Mouse (Mus musculus): ENCODE data around the gene Urgcp. TPM values are rescaled to one million over a fixed set of nuclear protein-coding genes. Genes with fewer than 3 reads are reported as not detected.
A peak's percentile ranks its signal among the peaks of the same experiment; 100 is the strongest.

Gene Urgcp
- polyA plus RNA-seq, 2 experiments: 3.5 to 4.7 TPM

DNA sequence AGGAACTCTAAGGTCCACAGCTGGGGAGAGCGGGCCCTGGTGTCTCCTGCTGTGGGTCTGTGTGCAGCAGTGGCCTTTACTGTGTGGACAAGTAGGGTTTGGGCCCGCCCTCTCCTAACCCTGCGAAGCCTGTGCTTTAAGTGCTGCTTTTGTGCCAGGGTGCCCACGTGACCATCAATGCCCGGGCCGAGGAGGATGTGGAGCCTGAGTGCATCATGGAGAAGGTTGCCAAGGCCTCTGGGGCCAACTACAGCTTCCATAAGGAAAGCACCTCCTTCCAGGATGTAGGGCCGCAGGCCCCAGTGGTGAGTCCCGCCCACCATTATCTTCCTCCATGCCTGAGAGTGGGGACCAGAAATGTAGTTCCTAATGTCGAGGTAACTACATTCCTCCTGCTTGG, 33.1 kb upstream of the Urgcp start:
- Histone ChIP-seq H3K27ac (no peak overlapping the region), H3K36me3 (replicated peaks; ENCODE audit: control insufficient read depth, insufficient read depth, low read depth) (peaks cover 39% of the 10 kb centered on the region), H3K27me3 (ENCODE audit: control insufficient read depth, insufficient read depth, low read length) (no peaks in the 10 kb centered on the region), H3K4me2 (ENCODE audit: low read depth) (no peak overlapping the region), H3K9me3 (ENCODE audit: control insufficient read depth, low read length) (no peaks in the 10 kb centered on the region), H3K4me3 (ENCODE audit: insufficient read depth in 1 of 2, low read depth in 2 of 2, low read length in 2 of 2) (no peak overlapping the region), H3K4me1 (replicated peaks; ENCODE audit: control insufficient read depth in 2 of 2, insufficient read depth in 2 of 2, low read length in 1 of 2) (no peaks in the 10 kb centered on the region), H3K9ac (replicated peaks) (no peak overlapping the region)
- no peak for ATAC-seq (ENCODE audit: insufficient read depth)
- TF ChIP-seq CTCF (IDR thresholded peaks at IDR 0.05; ENCODE audit: low read depth): no peak
- TF ChIP-seq EP300 (IDR thresholded peaks at IDR 0.05; ENCODE audit: low read depth): no peak
- no peak for DNase-seq (ENCODE audit: low read depth in 3 of 3, low spot score in 3 of 3)
- 78% methylated on average over 9 of the region's 9 CpGs for WGBS (ENCODE audit: insufficient replicate concordance)

DNA sequence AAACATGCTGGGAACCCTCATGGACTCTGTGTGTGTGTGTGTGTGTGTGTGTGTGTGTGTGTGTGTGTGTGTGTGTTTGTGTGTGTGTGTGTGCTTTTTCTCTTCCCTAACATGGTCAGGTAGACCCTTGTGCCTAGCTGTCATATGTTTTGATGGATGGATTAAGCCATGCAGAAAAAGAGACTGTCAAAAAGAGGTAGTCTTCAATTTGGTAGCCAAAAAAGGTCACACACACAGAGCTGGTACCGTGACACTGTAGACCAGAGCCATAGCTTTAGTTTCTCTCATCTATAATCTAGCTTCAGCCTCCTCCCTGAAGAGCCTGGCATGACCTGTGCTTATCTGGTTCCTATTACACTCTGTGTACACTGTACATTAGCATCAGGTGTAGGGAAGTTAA, 28.3 kb upstream of the Urgcp start:
- no peak overlapping the region for H3K4me2 ChIP-seq (ENCODE audit: low read depth)
- no peak overlapping the region for H3K27ac ChIP-seq
- no peak overlapping the region for H3K4me3 ChIP-seq (ENCODE audit: insufficient read depth in 1 of 2, low read depth in 2 of 2, low read length in 2 of 2)
- TF ChIP-seq EP300 (IDR thresholded peaks at IDR 0.05; ENCODE audit: low read depth): no peak
- TF ChIP-seq CTCF (IDR thresholded peaks at IDR 0.05; ENCODE audit: low read depth): no peak
- peaks cover 17 to 22% of the 10 kb centered on the region in 2 experiments for H3K4me1 ChIP-seq (replicated peaks; ENCODE audit: control insufficient read depth in 2 of 2, insufficient read depth in 2 of 2, low read length in 1 of 2)
- no peak overlapping the region for H3K9ac ChIP-seq (replicated peaks)
- WGBS (ENCODE audit: insufficient replicate concordance): 100% methylated on average over 1 of the region's 1 CpGs
- DNase-seq (ENCODE audit: low read depth in 3 of 3, low spot score in 3 of 3) (no peak), ATAC-seq (ENCODE audit: insufficient read depth) (no peak)
- no peaks in the 10 kb centered on the region for H3K27me3 ChIP-seq (ENCODE audit: control insufficient read depth, insufficient read depth, low read length)
- no peaks in the 10 kb centered on the region for H3K9me3 ChIP-seq (ENCODE audit: control insufficient read depth, low read length)
- peaks cover 17% of the 10 kb centered on the region for H3K36me3 ChIP-seq (replicated peaks; ENCODE audit: control insufficient read depth, insufficient read depth, low read depth)

DNA sequence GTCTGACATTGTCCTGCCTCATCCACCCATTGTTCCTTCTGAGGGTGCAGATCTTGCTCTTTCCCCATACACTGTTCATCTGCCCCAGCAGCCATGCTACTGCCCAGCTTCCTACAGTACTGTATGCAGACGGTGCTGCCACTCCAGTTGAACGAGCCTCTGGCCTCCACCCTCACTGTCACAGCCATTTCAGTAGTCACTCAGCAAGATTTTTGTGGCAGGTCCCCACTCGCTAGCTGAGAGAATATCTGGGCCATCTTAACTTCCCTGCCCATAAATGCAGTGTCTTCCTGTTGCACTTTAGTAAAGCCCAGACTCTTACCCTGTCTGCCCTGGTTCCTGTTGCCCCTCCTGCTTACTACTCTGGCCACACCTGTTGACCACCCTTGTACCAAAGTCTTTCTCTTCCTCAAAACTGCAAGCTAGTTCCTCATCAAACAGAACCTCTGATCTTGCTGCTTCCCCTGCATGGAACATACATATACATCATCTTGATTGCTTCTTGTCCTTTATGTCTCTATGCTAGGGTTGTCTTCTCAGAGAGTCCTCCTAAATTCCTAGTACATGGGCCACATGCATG, 27.7 kb upstream of the Urgcp start:
- ATAC-seq (ENCODE audit: insufficient read depth) (no peak), DNase-seq (ENCODE audit: low read depth in 3 of 3, low spot score in 3 of 3) (no peak)
- H3K27ac ChIP-seq: peak overlapping the region; percentile 97
- peaks cover 17 to 22% of the 10 kb centered on the region in 2 experiments for H3K4me1 ChIP-seq (replicated peaks; ENCODE audit: control insufficient read depth in 2 of 2, insufficient read depth in 2 of 2, low read length in 1 of 2)
- H3K27me3 ChIP-seq (ENCODE audit: control insufficient read depth, insufficient read depth, low read length): no peaks in the 10 kb centered on the region
- H3K36me3 ChIP-seq (replicated peaks; ENCODE audit: control insufficient read depth, insufficient read depth, low read depth): peaks cover 11% of the 10 kb centered on the region
- 33% methylated on average over 3 of the region's 3 CpGs for WGBS (ENCODE audit: insufficient replicate concordance)
- H3K9me3 ChIP-seq (ENCODE audit: control insufficient read depth, low read length): no peaks in the 10 kb centered on the region
- H3K9ac ChIP-seq (replicated peaks): peak overlapping the region; percentile 96
- peak overlapping the region; percentile 99 for H3K4me2 ChIP-seq (ENCODE audit: low read depth)
- no peak for TF ChIP-seq EP300 (IDR thresholded peaks at IDR 0.05; ENCODE audit: low read depth)
- TF ChIP-seq CTCF (IDR thresholded peaks at IDR 0.05; ENCODE audit: low read depth): no peak
- peak overlapping the region; percentile 75 to 82 for H3K4me3 ChIP-seq (ENCODE audit: insufficient read depth in 1 of 2, low read depth in 2 of 2, low read length in 2 of 2)

DNA sequence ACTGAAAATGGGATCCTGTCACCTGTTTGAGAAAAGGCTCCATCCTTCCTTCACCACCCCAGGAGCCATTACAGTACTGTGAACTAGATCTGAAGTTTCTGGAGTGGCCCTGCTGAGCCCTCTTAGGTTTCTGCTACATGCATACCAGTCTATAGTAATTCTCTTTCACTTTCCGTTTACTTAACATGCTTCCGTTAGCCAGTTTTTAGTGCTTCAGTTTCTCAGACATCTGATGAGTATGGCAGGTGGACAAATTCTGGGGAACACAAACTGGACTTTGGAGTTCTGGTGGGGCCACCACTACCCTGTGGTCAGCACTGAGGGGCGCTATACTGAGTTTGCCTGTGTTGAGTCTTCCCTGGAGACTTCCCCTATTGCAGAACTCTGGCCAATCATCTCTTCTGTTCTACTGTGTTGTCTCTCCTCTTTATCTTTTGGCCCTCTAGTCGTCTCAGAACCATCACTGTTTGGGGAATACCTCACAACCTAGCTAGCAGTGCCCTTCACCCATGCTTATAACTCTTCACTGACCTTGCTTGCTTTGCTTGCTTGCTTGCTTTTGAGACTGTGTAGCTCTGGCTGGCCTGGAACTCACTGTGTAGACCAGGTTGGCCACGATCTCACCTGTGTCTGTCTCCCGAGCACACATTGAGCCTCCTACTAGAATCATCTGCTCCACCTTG, 27.0 kb upstream of the Urgcp start:
- 31% methylated on average over 6 of the region's 6 CpGs for WGBS (ENCODE audit: insufficient replicate concordance)
- peak in 1 of 3 experiments; percentile 49 for DNase-seq (ENCODE audit: low read depth in 3 of 3, low spot score in 3 of 3)
- ATAC-seq (ENCODE audit: insufficient read depth): no peak

More for the DNA sequence above, 27.0 kb upstream of the Urgcp start:
- Histone ChIP-seq H3K4me1 (replicated peaks; ENCODE audit: control insufficient read depth in 2 of 2, insufficient read depth in 2 of 2, low read length in 1 of 2) (peaks cover 17 to 22% of the 10 kb centered on the region in 2 experiments), H3K4me3 (ENCODE audit: insufficient read depth in 1 of 2, low read depth in 2 of 2, low read length in 2 of 2) (peak overlapping the region; percentile 75 to 82), H3K9ac (replicated peaks) (peak overlapping the region; percentile 96), H3K4me2 (ENCODE audit: low read depth) (peak overlapping the region; percentile 99), H3K27me3 (ENCODE audit: control insufficient read depth, insufficient read depth, low read length) (no peaks in the 10 kb centered on the region), H3K36me3 (replicated peaks; ENCODE audit: control insufficient read depth, insufficient read depth, low read depth) (peaks cover 9% of the 10 kb centered on the region), H3K9me3 (ENCODE audit: control insufficient read depth, low read length) (no peaks in the 10 kb centered on the region), H3K27ac (peak overlapping the region; percentile 97)
- TF ChIP-seq CTCF (IDR thresholded peaks at IDR 0.05; ENCODE audit: low read depth): peak; percentile 53
- TF ChIP-seq EP300 (IDR thresholded peaks at IDR 0.05; ENCODE audit: low read depth): no peak
